Mouse (Mus musculus): ENCODE data around the gene Tmem95.

GRCm38 (mm10) chr11:69894671-69895070 is 16.9 kb upstream of the Tmem95 start:
- no peak for TF ChIP-seq CTCF (IDR thresholded peaks at IDR 0.05; ENCODE audit: low read depth)
- TF ChIP-seq EP300 (IDR thresholded peaks at IDR 0.05; ENCODE audit: low read depth), result no peak
